Mouse (Mus musculus) adrenal gland, adult (tissue): ENCODE results near the gene Tpcn2.

Experiments
- DNase-seq, 2 experiments: peaks; one replicate each; pipeline ENCODE4 v3.0.0; 2022 to 2023; ENCODE audit warnings: low spot score in 1 of 2; ENCODE audit not compliant: inconsistent age in 2 of 2

Gene Tpcn2

DNA sequence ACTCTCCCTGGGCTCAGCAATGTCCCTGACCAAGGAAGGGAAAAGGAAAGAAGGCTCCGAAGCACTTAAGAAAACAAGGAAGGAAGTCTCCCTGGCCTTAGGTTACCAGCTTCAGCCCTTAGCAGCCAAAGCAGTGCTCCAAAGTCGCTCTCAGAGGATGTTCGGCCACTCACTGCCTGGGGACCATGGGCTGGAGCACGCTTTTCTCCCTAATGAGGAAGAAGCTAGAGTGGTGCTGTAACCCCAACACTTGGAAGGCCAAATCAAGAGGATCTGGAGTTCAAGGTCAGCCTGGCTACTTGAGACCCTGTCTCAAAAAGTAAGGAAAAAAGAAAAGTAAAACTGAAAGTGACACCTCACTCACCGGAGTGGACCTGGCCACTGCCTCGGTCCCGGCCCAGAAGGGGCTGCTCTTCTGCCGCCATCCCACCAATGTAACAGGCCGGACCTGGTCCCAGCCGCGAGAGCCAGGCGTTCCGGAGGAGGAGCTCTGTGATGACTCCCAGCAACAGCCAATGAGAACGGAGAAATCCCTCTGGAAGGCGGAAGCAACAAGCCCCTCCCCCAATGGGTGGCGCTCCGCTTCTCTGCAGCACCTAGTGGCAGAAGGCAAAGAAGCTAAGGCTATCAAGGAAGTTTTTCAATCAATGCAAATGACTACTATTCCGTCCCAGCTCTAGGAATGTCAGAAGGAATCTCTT lies at the start of gene Tpcn2:
Gene Tpcn2, minus strand, starts transcription at position 525 of the 701 bp plus-strand sequence.
- DNase-seq = peak; percentile 96 to 98

DNA sequence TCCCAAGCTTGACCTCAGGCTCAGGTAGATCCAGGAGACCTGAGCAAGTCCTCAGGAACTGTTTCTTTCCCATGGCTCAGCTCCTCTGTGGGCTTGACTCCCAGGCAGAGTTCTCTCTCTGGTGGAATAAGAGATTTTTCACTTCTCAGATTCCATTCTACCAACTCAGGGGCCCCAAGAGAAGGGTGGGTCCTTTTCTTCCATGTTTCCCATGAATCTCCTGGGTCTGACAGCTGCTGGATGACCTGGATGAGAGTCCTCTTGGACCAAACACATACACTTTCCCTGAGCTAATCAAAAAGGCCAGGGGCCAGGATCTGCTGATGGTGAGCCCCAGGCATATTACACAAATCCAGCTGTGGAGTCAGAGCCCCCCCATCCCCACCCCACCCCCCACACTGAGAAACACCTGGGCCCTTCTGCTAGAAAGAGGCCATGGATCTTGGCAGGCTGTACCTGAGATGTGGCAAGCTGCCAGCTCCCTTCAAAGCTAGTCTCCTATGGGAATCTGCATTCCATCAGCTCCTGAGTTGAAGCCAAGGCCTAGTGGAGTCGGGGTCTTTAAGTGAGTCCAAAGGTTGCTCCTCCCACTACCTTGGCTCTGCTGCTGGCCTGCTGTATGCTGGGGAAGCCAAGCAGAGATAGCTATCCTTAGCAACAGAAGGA lies 48.7 kb upstream of the Tpcn2 start:
- no peak for DNase-seq

DNA sequence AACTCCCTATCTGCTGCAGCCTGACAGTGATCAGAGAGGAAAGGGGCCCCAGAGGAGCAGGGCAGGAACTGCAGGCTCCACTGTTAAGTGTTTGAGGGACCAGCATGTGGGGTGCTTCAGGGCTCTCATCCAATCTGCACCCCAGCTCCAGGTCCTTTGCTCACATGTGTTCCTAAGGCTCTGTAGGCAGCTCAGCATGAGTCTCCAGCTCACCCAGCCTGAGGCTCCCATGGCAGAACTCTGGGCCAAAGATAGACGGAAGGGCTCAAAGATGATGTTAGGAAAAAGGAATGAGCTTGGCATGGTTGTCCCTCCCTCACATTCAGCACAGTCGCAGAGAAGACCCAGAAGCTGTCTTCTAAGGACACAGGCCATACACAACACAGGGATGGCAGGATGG lies 46.8 kb upstream of the Tpcn2 start:
- no peak for DNase-seq

DNA sequence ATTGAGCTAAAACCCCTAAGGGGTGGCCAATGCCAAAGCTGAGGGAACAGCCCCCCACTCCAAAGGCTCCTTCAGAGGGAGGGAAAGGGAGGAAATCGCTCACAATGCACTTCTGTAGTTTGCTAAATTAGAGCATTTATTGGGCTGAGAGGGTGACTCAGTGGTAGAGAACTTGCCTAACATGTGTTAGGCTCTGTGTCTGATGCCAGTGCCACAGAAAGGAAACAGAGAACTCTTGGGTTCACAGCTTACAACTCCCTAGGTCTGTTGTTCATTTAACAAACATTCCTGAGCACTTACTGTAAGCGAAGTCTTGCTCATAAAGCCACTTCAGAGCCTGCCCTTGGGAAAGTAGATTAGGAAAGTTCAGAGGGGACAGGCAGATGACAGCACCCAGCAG lies 46.2 kb upstream of the Tpcn2 start:
- DNase-seq = no peak

DNA sequence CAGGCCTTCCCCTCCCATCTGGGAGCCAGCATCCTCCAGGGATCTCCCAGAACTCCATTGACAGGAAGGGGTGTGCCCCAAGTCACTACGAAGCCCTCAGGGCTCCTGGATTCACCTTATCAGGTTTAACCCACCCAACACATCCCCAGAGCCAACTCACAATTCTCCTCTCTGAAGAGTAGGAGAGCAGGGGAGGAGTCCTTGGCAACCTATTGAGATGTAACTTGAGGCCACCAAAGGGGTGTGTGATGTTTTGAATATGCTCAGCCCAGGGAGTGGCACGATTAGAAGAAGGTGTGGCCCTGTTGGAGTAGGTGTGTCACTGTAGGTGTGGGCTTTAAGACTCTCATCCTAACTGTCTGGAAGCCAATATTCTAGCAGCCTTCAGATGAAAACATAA lies 41.9 kb upstream of the Tpcn2 start:
- DNase-seq = no peak

DNA sequence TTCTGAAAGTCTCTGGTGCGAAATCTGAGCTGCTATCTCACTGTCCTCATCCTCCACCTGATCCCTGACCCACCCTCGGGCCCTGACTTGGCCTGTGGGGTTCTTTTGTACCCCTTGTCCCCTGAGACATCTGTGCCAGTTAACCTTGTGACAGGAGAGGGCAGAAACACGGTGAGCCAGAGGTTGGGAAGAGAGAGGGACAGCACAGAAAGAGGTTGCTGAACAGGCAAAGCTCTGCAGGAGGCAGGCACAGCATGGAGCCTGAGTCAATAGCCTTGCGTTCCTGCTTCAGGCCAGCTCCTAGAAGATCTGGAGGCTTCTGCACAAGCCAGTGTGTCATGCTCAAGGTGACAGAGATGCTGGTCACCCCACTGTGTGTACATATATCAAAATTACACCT lies 39.8 kb upstream of the Tpcn2 start:
- no peak for DNase-seq

DNA sequence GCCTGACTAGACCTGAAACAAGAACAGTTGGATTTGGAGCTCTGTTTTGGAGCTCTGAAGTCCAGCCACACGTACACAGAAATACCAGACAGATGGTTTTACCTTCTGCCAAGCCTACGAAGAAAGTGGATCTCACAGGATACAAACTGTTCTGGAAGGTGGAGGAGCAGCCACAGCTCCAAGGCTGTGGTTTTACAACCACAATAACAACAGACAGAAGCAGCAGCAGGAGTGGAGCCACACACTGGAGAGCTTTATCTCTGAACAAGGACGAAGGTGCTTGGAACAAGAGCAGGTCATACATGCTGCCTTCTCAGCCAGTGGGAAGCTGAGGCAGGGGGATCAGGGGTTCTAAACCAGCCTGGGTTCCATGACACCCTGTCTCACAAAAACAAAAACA lies 35.7 kb upstream of the Tpcn2 start:
- DNase-seq = no peak

DNA sequence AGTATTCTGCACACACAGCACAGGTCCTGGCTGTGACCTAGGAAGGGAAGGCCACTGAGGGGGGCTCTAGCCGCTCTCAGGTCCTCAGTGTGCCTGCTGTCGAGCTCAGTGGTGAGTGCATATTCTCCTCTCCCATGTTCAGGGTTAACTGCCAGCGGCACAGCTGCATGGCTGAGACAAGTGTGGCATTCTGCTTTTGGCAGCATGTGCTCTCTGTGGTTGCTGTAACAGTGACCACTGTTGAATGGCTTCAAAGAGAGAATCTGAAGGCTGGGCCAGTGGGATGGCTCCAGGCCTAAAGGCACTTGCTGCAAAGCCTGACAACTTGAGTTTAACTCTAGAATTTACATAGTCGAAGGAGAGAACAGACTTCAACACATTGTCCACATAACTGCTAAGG lies 33.7 kb upstream of the Tpcn2 start:
- DNase-seq = no peak

DNA sequence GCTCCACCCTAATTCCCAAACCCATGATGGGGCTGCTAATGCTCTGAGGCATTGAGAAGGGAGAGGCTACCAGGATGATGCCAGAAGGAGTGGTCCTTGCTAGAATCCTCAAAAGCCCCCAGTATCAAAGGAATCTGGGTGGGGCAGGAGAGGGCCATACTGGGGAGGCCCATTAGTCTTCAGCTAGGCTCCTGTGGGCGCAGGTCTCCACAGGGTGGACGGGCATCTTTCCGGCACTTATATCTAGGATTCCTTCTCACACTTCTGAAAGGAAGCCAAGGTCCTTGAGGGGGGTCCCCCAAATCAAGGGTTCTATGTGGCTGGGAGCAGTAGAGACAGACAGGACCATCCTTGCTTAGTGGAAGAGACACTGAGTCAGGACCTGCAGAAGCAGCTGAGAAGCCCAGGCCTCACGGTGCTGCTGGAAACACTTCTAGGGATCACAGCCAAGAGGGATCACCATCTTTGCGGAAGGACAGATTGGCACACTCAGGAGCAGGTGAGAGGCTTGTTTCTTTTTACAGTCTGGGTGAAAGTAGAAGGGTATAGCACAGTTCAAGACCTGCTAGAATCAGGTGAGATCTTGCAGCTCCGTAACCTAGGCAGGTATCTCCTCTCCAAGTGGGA lies 31.1 kb upstream of the Tpcn2 start, which contains the start of gene Mrgprd:
Gene Mrgprd, plus strand, starts transcription at position 51 of the 627 bp plus-strand sequence.
- no peak for DNase-seq

DNA sequence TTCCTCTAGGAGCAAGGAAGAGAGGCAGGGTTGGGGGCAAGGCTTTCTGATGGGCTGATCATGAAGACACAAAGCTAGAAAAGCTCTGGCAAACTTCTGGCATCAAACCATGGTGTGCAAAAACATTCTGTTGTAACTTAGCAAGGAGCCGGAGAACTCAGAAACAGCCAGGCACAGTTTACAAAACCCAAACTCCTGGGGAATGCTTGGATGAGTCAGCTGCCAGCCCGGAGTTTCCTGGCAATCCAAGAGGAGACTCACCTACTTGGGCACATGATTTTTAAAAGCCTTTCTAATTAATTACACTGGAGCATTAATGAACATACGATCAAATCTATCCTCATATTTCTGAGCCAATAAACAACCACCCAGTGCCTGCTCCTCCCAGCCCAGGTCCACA lies 28.3 kb upstream of the Tpcn2 start:
- no peak for DNase-seq

DNA sequence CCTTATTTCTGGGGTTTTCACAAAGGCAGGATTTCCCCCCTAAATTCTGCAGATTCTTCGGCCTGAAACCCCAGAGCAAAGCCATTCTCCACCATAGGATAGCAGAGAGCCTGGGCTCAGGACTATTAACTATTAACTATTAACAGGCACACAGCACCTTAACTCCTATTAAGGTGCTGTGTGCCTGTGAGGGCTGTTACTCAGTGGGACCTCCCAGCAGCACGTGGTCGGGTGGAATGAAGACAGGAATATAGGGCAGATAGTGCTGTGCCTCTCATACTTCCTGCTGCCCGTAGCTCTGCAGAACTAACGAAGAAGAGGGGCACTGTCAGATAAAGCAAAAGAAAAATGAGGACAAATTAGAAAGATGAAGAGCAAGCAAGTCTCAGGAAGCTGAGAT lies 26.7 kb upstream of the Tpcn2 start:
- no peak for DNase-seq

DNA sequence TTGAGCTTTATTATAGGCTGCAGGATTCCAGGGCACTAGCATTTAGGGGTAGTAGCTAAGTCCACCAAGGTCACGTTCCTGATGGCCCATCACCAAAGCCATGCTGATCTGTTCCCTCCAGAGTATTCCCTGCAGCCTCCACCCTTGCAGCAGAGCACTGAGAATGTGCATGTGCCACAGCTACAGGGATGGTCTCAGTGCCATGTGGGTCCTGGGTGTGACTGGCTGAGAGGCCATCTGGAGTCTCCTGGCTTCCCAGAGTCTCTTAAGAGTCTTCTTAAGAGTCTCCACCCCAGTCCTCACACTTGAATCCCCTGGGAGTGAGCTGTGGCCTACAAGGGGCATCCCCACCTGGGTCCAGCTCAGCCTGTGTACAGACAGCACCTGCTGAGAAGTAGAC lies 26.1 kb upstream of the Tpcn2 start:
- DNase-seq = no peak

DNA sequence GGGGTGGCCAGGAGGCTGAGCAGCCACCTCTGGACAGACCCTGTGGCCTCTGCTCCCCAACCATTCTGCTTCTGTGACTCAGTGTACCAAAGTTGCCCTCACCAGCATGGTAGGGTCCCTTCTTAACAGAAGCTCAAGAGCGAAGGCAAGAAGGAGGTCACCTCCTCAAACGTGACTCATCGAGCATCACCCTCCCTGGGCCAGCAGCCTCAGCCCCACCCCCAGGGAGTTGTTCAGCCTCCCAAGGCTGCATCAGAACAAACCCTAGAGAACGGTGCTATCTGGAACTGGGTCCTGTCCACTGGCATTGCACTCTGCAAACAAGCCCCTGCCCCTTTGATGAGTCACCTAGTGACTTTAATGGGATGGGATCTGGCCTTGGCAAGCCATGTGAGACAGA lies 25.1 kb upstream of the Tpcn2 start:
- peak; percentile 83 to 84 for DNase-seq

DNA sequence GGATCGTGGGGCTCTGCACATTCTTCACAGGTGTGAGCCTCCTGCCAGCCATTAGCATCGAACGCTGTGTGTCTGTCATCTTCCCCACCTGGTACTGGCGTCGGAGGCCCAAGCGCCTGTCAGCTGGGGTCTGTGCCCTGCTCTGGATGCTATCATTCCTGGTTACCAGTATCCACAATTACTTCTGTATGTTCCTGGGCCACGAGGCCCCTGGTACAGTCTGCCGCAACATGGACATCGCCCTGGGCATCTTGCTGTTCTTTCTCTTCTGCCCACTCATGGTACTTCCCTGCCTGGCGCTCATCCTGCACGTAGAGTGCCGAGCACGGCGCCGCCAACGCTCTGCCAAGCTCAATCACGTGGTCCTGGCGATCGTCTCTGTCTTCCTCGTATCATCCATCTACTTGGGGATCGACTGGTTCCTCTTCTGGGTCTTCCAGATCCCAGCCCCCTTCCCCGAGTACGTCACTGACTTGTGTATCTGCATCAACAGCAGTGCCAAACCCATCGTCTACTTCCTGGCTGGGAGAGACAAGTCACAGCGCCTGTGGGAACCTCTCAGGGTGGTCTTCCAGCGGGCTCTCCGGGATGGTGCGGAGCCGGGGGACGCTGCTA lies 24.4 kb upstream of the Tpcn2 start:
- DNase-seq = no peak

DNA sequence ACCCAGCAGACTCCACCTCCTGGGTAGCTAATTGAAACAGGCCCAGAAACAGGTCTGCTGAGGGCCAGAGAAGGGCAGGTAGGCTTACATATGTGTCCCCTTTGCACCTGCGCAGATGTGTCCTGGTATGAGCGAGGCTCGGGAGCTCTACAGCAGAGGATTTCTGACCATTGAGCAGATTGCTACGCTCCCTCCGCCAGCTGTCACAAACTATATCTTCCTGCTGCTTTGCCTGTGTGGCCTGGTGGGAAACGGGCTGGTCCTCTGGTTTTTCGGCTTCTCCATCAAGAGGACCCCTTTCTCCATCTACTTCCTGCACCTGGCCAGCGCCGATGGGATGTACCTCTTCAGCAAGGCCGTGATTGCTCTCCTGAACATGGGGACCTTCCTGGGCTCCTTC lies 23.8 kb upstream of the Tpcn2 start:
- no peak for DNase-seq

DNA sequence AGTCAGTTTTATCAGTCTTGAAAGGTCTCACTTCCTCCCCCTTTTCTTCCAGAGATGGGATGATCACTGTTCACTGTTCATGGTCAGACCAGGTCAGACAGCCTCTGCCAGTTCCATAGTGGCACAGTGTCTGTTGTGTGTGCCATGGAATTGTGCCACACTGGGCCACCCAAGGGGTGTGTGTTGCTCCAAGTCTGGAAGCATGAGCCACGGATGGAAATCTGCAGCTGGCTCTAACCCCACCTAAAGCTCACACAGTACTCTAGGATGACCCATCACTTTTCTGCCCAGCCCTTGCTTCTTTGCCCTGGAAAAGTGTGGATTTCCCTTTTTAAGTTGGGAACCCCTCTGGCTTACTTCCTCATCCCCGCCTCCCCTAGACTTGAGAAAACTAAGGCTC lies 20.3 kb upstream of the Tpcn2 start:
- DNase-seq = no peak

DNA sequence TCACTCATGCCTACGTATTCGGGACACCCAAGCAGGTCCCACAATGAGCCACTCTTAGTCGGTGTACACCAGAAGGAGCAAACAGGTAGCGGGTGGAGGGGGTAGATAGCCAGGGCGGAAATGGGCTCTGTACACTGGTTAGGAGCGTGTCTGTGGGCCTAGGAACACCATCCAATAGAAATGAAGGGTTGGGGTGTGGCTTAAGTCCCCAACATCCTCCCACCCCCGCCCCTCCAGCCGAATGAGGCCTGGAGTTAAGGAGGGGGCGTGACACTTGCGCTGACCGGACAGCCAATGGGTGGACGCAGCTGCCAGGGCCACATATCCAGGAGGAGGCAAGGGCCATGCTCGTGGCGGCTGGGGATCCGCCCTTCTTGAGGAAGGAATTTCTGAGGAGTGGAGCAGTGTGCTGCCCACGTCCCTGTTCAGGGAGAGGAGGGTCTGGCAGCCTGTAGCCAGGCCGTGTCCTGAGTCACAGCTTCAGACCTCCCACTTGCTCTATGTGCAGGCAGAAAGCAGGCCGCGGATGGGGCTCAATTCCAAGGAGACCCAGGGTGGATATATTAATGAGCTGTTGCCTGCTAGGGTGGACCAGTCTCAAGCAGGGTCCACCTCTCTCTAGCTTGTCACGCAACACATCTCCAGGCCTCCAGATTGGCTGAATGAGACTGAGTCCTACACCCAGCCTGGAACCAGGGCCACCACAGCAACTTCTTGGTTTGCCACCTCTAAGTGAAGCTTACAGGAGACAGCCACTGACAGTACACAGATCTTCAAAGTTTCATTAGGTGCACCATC lies 18.9 kb upstream of the Tpcn2 start:
- DNase-seq = peak; percentile 48 to 61

DNA sequence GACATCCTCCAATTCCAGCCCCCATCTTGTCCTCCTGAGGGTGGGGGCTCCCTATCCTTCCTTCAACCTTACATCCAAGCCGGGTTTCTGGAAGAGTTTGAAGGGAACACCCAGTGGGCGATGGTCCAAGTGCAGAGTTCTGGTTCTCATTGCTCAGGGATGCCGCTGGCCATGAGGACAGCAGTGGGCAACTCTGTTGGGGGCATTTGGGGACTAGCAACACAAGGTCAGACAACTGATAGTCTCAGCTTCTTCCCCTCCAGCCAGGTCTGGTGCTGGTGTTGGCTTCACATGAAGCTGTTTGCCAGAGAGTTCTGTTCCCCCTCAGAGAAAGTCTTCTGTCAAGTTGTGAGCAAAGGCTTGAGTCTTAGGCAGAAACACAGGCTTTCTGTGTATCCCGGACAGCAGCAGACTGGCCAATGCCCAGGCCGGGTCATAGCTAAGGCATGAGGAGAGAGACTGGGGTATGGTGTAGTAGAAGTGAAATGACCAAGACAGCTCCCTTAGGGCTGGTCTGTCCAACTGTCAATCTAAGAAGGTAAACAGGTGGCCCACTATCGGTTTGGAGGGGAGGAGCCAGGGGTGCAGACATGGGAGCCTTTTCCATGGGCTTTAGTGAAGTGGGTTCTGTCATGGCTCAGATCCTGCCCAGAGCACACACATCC lies 17.7 kb upstream of the Tpcn2 start:
- no peak for DNase-seq

DNA sequence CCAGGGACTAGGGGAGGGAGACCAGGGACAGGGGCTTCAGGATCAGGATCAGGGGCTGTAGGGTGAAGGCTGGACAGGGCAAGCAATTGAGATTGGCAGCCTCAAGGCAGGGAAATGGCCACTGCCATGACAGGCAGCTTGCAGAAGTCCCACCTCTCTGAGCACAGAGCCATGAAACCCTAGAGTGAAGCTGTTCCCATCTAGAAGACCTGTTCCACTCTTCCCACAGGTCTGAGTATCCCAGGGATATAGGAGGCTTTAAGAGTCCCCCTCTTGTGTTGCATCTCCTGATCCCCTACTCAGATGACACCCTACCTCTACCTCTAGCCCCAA lies 17.2 kb upstream of the Tpcn2 start:
- DNase-seq = no peak

DNA sequence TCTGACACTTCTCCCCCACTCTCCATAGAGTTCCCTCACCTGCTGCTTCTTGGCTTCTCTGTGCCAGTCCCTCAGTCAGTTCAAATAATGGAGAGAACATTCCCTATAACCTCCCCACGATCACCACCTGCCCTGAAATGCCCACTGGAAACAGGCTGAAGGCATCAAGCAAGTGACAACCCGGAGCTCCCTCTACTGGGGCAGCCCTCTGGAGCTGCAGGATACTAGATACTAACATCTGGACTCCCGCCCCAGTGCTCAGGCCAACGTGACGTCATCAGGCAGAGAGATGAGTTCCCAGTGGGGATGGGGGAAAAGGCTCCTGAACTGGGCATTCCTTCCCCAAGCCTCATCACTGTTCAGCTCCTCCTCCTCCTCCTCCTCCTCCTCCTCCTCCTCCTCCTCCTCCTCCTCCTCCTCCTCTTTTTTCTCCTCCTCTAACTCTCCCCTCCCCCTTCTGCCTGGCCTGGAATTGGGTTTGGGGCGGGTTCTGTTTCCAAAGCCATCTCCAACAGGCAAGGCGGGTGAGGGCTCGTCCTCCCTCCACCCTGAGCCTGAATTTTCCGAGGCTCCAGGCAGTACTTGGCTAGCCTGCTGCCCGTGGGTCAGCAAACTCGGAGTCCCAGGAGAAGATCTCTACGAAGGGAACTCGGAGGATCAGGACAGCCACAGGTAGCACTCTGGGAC lies 16.7 kb upstream of the Tpcn2 start, which contains the start of gene Mrgprf:
Gene Mrgprf, plus strand, starts transcription at position 508 of the 687 bp plus-strand sequence.
- no peak for DNase-seq
